Mouse (Mus musculus) CH12.LX (cell line): ENCODE results near the gene Paxip1.

ENCODE experiments used
- CTCF ChIP-seq, 2 experiments: IDR thresholded peaks in 1 of 2; conservative IDR thresholded peaks in 1 of 2; 2 replicates each; pipeline ENCODE4 v1.5.1; 2011 to 2012; ENCODE audit warnings: low read depth in 2 of 2, low read length in 2 of 2, improper control_type of control experiment in 1 of 2, inconsistent platforms in 1 of 2, mild to moderate bottlenecking in 1 of 2, moderate library complexity in 1 of 2
- MYC ChIP-seq: IDR thresholded peaks from 2 replicates; pipeline ENCODE4 v1.6.1; 2011; ENCODE audit warnings: low read depth, mild to moderate bottlenecking, improper control_type of control experiment, low read length
- SIN3A ChIP-seq: IDR thresholded peaks from 2 replicates; pipeline ENCODE4 v1.6.1; 2012; ENCODE audit warnings: low read length, improper control_type of control experiment, inconsistent platforms

DNA sequence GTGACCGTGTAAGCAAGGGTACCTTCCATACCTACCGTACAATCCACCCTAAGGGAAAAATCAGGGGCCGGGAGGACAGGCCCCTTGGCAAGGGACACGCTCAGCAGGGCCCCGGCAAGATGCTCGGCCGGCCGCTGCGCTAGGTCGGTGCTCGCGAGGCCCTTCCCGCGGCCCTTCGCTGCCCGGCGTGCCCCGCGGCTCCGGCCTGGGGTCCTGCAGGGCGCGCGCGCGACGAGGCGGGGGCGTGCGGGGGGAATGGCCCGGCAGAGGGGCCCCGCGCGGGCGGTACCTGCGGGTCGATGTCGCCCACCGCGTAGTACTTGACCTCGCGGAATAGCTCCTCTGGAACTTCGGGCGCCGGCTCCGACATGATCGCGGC, 592 bp downstream of the Paxip1 start:
- TF ChIP-seq MYC (no peak), SIN3A (no peak), CTCF (conservative IDR thresholded peaks at IDR 0.05 in 1 of 2, IDR thresholded peaks at IDR 0.05 in 1 of 2; ENCODE audit: low read depth in 2 of 2, low read length in 2 of 2) (no peak)
